Mouse (Mus musculus) urinary bladder, postnatal 25 days (tissue): ENCODE measurements around the gene Hpca.

Experiments used
- DNase-seq: peaks from one replicate; pipeline ENCODE4 v3.0.0; 2022; ENCODE audit warnings: low spot score

Hpca gene

GRCm38 (mm10) chr4:129107348-129107899 is 14.4 kb downstream of the Hpca start:
- DNase-seq: no peak

- no peak for DNase-seq
Measured at GRCm38 (mm10) chr4:129106073-129106472, 15.8 kb downstream of the Hpca start.

GRCm38 (mm10) chr4:129105356-129105755 is 16.5 kb downstream of the Hpca start, which contains the start of gene Tmem54:
Gene Tmem54 (plus strand): TSS chr4:129105548.
- peak; percentile 73 for DNase-seq

GRCm38 (mm10) chr4:129102133-129102829 is 19.6 kb downstream of the Hpca start:
- no peak for DNase-seq

- DNase-seq: no peak
Measured at GRCm38 (mm10) chr4:129097006-129097405, 24.8 kb downstream of the Hpca start.

GRCm38 (mm10) chr4:129095276-129095675 is 26.6 kb downstream of the Hpca start:
- DNase-seq: no peak

- no peak for DNase-seq
Measured at GRCm38 (mm10) chr4:129087850-129088249, 34.0 kb downstream of the Hpca start.

- peak; percentile 67 for DNase-seq
Measured at GRCm38 (mm10) chr4:129086078-129086477, 35.8 kb downstream of the Hpca start.

- no peak for DNase-seq
Measured at GRCm38 (mm10) chr4:129084896-129085295, 36.9 kb downstream of the Hpca start.

- peak; percentile 62 for DNase-seq
Measured at GRCm38 (mm10) chr4:129082379-129083115, 39.3 kb downstream of the Hpca start.

- DNase-seq: no peak
Measured at GRCm38 (mm10) chr4:129081939-129082338, 39.9 kb downstream of the Hpca start.

GRCm38 (mm10) chr4:129081512-129081911 is 40.3 kb downstream of the Hpca start:
- DNase-seq: peak; percentile 26

- DNase-seq: no peak
Measured at GRCm38 (mm10) chr4:129081041-129081440, 40.8 kb downstream of the Hpca start.

- no peak for DNase-seq
Measured at GRCm38 (mm10) chr4:129079126-129079525, 42.7 kb downstream of the Hpca start.

- no peak for DNase-seq
Measured at GRCm38 (mm10) chr4:129068848-129069247, 53.0 kb downstream of the Hpca start.

GRCm38 (mm10) chr4:129067638-129068415 is 54.0 kb downstream of the Hpca start:
- no peak for DNase-seq

- DNase-seq: no peak
Measured at GRCm38 (mm10) chr4:129065688-129066236, 56.1 kb downstream of the Hpca start.

- no peak for DNase-seq
Measured at GRCm38 (mm10) chr4:129062281-129063075, 59.4 kb downstream of the Hpca start.
